23 mouse cellular contexts compared by ENCODE assay signal in the genomic region with DNA sequence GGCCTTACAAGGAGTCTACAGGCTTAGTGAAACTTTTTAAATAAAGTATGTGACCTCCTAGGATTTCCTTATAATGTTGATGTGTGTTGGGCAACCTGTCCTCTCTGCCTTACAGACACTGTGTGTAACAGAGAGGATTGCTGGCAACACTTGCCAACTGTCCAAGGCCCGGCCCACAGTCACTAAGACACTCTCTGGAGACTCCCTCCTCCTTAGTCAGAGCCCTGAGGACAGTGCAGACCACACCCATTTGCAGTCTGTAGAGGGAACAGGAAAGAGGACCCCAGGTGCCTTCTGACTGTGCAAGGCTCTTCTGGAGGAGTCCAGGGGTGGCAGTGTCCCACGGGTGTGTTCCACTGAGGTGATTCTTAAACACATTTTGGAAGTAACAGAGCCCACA.
DNase-seq lines count a peak whose midpoint lies in the region; ATAC-seq lines count a peak whose summit lies in the region.
"Had no signal": no experiment of that assay in that cellular context is flagged by ENCODE, and none has a peak within 500 bp of the region (broad histone marks: within the 10 kb centered on the region; RNA-seq: fewer than 3 reads in every experiment).

No protein-coding gene starts in this region.

- H3K4me2 ChIP-seq in limb, embryonic 12.5 days: no peak overlapping the region
- H3K4me2 ChIP-seq: embryonic facial prominence, embryonic 13.5 days; forebrain, embryonic 13.5 days; heart, embryonic 11.5 days; heart, embryonic 15.5 days; hindbrain, embryonic 14.5 days; intestine, embryonic 15.5 days had no signal

- H3K9ac ChIP-seq in limb, embryonic 12.5 days (replicated peaks): no peak overlapping the region
- H3K9ac ChIP-seq: embryonic facial prominence, embryonic 13.5 days; forebrain, embryonic 13.5 days; forebrain, postnatal 0 days; heart, embryonic 15.5 days; hindbrain, embryonic 14.5 days; intestine, embryonic 15.5 days had no signal

- peaks cover 35% of the 10 kb centered on the region for H3K36me3 ChIP-seq in limb, embryonic 12.5 days
- H3K36me3 ChIP-seq in embryonic facial prominence, embryonic 10.5 days (replicated peaks): no peaks in the 10 kb centered on the region; the same call in 1 of the 2 replicates
- H3K36me3 ChIP-seq: embryonic facial prominence, embryonic 13.5 days; hindbrain, embryonic 10.5 days; intestine, embryonic 15.5 days had no signal

- H3K9me3 ChIP-seq in limb, embryonic 12.5 days: no peaks in the 10 kb centered on the region
- no peaks in the 10 kb centered on the region for H3K9me3 ChIP-seq in embryonic facial prominence, embryonic 10.5 days
- H3K9me3 ChIP-seq: embryonic facial prominence, embryonic 13.5 days; forebrain, embryonic 13.5 days; heart, embryonic 15.5 days; hindbrain, embryonic 10.5 days; intestine, embryonic 15.5 days had no signal

- peak; percentile 18; the same call in 1 of the 2 replicates for ATAC-seq in limb, embryonic 12.5 days (ENCODE audit: insufficient number of reproducible peaks, insufficient read depth, low FRiP score, low TSS enrichment, low read depth)
- ATAC-seq: forebrain, embryonic 13.5 days; forebrain, postnatal 0 days; intestine, embryonic 15.5 days had no signal

- no peaks in the 10 kb centered on the region for H3K27me3 ChIP-seq in limb, embryonic 12.5 days
- H3K27me3 ChIP-seq in embryonic facial prominence, embryonic 10.5 days (replicated peaks; ENCODE audit: low read depth, poor library complexity, severe bottlenecking): no peaks in the 10 kb centered on the region
- H3K27me3 ChIP-seq: embryonic facial prominence, embryonic 13.5 days; forebrain, embryonic 13.5 days; heart, embryonic 15.5 days; intestine, embryonic 15.5 days had no signal

- H3K4me3 ChIP-seq in limb, embryonic 12.5 days (replicated peaks): no peak overlapping the region
- no peak overlapping the region for H3K4me3 ChIP-seq in embryonic facial prominence, embryonic 10.5 days
- H3K4me3 ChIP-seq: embryonic facial prominence, embryonic 13.5 days; forebrain, embryonic 13.5 days; gastrocnemius, adult 2 months; heart, adult 2 months; heart, embryonic 15.5 days; hindbrain, embryonic 10.5 days; intestine, embryonic 15.5 days had no signal

- WGBS in limb, embryonic 12.5 days: 65% methylated on average over 2 of the region's 2 CpGs
- 60% methylated on average over 2 of the region's 2 CpGs for WGBS in embryonic facial prominence, embryonic 10.5 days

- peak; percentile 39 for DNase-seq in adrenal gland, postnatal 10 days
- no peak for DNase-seq in adrenal gland, postnatal 25 days
- peak; percentile 27 for DNase-seq in 3T3-L1 (ENCODE audit: low read depth, low spot score)
- peak; percentile 33 to 45 for DNase-seq in adrenal gland, postnatal 36 days
- no peak for DNase-seq in c-Kit-positive CD71-positive TER-119-positive erythroid progenitor cells, embryonic 14.5 days (ENCODE audit: low spot score)
- no peak for DNase-seq in embryonic facial prominence, embryonic 10.5 days (ENCODE audit: low spot score)
- no peak for DNase-seq in left cerebral cortex, postnatal 14 days (ENCODE audit: low spot score in 2 of 2)
- DNase-seq: cerebellum, adult 11 months; cerebellum, adult 8-10 months; cerebellum, postnatal 25 days; forebrain, postnatal 0 days; gastrocnemius, adult 2 months; gastrocnemius, postnatal 36 days; heart, adult 2 months; kidney, adult 18-20 months had no signal

- peaks cover 49% of the 10 kb centered on the region for H3K4me1 ChIP-seq in limb, embryonic 12.5 days (replicated peaks)
- H3K4me1 ChIP-seq in embryonic facial prominence, embryonic 10.5 days: peaks cover 25% of the 10 kb centered on the region
- H3K4me1 ChIP-seq: heart, embryonic 15.5 days; hindbrain, embryonic 10.5 days; intestine, embryonic 15.5 days had no signal

- peak overlapping the region; percentile 74 for H3K27ac ChIP-seq in limb, embryonic 12.5 days
- no peak overlapping the region for H3K27ac ChIP-seq in embryonic facial prominence, embryonic 10.5 days (replicated peaks)
- H3K27ac ChIP-seq: embryonic facial prominence, embryonic 13.5 days; forebrain, embryonic 13.5 days; gastrocnemius, adult 2 months; heart, adult 2 months; heart, embryonic 15.5 days; hindbrain, embryonic 10.5 days; hindbrain, embryonic 14.5 days; intestine, embryonic 15.5 days had no signal

- intact Hi-C loops in left cerebral cortex, postnatal 14 days (cut with DNase I): no loop called here

Comparison
In these comparisons a context has a peak if more than half of its experiments do, and no peak if none do; other contexts are left out.
1. DNase-seq: peak in adrenal gland, postnatal 10 days (single experiment), 3T3-L1 (single experiment) and adrenal gland, postnatal 36 days (2 of 2); none in adrenal gland, postnatal 25 days (single experiment), c-Kit-positive CD71-positive TER-119-positive erythroid progenitor cells, embryonic 14.5 days (single experiment), embryonic facial prominence, embryonic 10.5 days (single experiment) and left cerebral cortex, postnatal 14 days (0 of 2).